Mouse (Mus musculus) lung, adult 2 months (tissue): ENCODE results near the gene Eya3.

Source experiments
- CTCF ChIP-seq: fragments of 200-500 bp; IDR thresholded peaks from 2 replicates; pipeline ENCODE4 v1.5.1; 2011; ENCODE audit warnings: mild to moderate bottlenecking, low read length, control low read depth; ENCODE audit not compliant: insufficient read depth
- POLR2A ChIP-seq: fragments of 200-500 bp; IDR thresholded peaks from 2 replicates; pipeline ENCODE4 v1.6.1; 2011; ENCODE audit warnings: low read depth, mild to moderate bottlenecking, control low read depth, low read length, borderline replicate concordance; ENCODE audit errors: extremely low read depth

- TF ChIP-seq CTCF (peak; percentile 68), POLR2A (no peak)
These were observed 10.0 kb upstream of the Eya3 start for GRCm38 (mm10) chr4:132628830-132629229.
